Mouse (Mus musculus) intestine, embryonic 15.5 days (tissue): ENCODE measurements around the gene P4ha2. TPM values are rescaled to one million over a fixed set of nuclear protein-coding genes. Genes with fewer than 3 reads are reported as not detected.
"Not testable (repeated sequence)": the region's sequence is repeated elsewhere in the genome, so short reads cannot be mapped to it uniquely, and the experiment has no call there.

Experiments
- ATAC-seq: fragments of 200-750 bp; cut with Nextera tagmentation; 2 replicates; pipeline ENCODE4 v1.8.0; 2017; ENCODE audit warnings: moderate TSS enrichment, moderate library complexity
- H3K27ac ChIP-seq: fragments of 300-500 bp; sonication (generic); 2 replicates; pipeline ENCODE4 v1.5.1; 2015; ENCODE audit warnings: mild to moderate bottlenecking, inconsistent platforms
- H3K27me3 ChIP-seq: fragments of 300-500 bp; sonication (generic); replicated peaks from 2 replicates; pipeline ENCODE4 v1.6.1; 2015; ENCODE audit warnings: inconsistent platforms
- H3K36me3 ChIP-seq: fragments of 300-500 bp; sonication (generic); 2 replicates; pipeline ENCODE4 v1.6.1; 2015; ENCODE audit warnings: inconsistent platforms
- H3K4me1 ChIP-seq: fragments of 300-500 bp; sonication (generic); replicated peaks from 2 replicates; pipeline ENCODE4 v1.6.1; 2015; ENCODE audit warnings: inconsistent platforms
- H3K4me2 ChIP-seq: fragments of 300-500 bp; sonication (generic); replicated peaks from 2 replicates; pipeline ENCODE4 v1.6.1; 2015; ENCODE audit warnings: mild to moderate bottlenecking, inconsistent platforms
- H3K4me3 ChIP-seq: fragments of 300-500 bp; sonication (generic); replicated peaks from 2 replicates; pipeline ENCODE4 v1.5.1; 2015; ENCODE audit warnings: inconsistent platforms
- H3K9ac ChIP-seq: fragments of 300-500 bp; sonication (generic); 2 replicates; pipeline ENCODE4 v1.6.1; 2015; ENCODE audit warnings: inconsistent platforms
- H3K9me3 ChIP-seq: fragments of 300-500 bp; sonication (generic); 2 replicates; pipeline ENCODE4 v1.6.1; 2016; ENCODE audit warnings: inconsistent platforms
- WGBS: fragments of 180-500 bp; shearing (Covaris S2); methylation state at CpG from one replicate; pipeline ENCODE4 v1.1.7; 2015; 5-methylcytosine and 5-hydroxymethylcytosine counted together
- polyA plus RNA-seq: library from polyadenylated mRNA; unstranded; fragments of >200 nt; fragmentation: Nextera tagmentation; extraction: Ambion mirVana; gene quantifications from 2 replicates; pipeline ENCODE4 v1.2.1, GENCODE M21; 2015

P4ha2 gene
- polyA plus RNA-seq, 1 experiment from 2014 or later: 44.8 TPM

DNA sequence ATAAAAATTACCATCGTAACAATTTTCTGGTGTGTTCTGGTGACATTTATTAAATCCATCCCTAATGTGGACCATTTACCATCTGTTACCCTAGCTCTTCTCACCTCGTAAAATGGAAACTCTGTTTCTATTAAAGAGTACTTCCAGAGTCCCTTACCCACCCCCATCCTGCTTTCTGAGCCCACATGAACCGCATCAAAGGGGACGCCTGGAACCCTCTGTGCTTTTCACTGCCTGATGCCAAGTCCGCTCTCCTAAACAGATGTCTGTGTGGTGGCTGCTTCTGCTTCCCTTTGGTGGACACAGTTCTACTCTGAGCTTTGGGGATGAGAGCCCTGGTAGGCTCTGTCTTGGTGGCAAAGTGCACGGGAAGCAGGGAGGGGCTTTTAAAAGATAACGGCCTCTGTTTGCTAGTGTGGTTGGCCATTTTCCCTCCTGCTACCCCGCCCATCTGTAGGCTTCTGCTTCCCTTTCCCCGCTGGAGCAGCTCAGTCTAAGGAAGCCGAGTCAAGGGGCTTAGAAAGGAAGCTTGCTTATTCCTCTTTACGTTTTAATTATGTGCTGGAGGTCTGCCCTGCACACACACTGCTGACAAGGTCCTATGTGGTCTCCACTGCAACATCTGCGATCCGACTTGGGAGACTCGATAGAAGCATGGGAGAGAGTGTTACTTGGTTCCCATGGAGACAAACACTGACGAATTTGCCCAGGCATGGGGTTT lies 26.9 kb downstream of the P4ha2 start:
- Histone ChIP-seq H3K27me3 (no peaks in the 10 kb centered on the region), H3K4me2 (0 out of 2 replicates have a peak overlapping the region, but pooled peaks have one; percentile 17), H3K9me3 (no peaks in the 10 kb centered on the region), H3K36me3 (peaks cover 3% of the 10 kb centered on the region; the same call in 1 of the 2 replicates), H3K4me3 (no peak overlapping the region), H3K4me1 (peaks cover 6% of the 10 kb centered on the region), H3K9ac (0 out of 2 replicates have a peak overlapping the region, but pooled peaks have one; percentile 5), H3K27ac (no peak overlapping the region)
- ATAC-seq: peak; percentile 31; the same call in 1 of the 2 replicates
- 28% methylated on average over 15 of the region's 15 CpGs for WGBS

GRCm38 (mm10) chr11:54127397-54127796 lies 27.5 kb downstream of the P4ha2 start:
- WGBS: 63% methylated on average over 2 of the region's 2 CpGs
- Histone ChIP-seq H3K4me1 (peaks cover 6% of the 10 kb centered on the region), H3K36me3 (peaks cover 3% of the 10 kb centered on the region; the same call in 1 of the 2 replicates), H3K9me3 (no peaks in the 10 kb centered on the region), H3K4me3 (no peak overlapping the region), H3K27ac (no peak overlapping the region), H3K4me2 (no peak overlapping the region), H3K27me3 (no peaks in the 10 kb centered on the region), H3K9ac (no peak overlapping the region)
- no peak for ATAC-seq

DNA sequence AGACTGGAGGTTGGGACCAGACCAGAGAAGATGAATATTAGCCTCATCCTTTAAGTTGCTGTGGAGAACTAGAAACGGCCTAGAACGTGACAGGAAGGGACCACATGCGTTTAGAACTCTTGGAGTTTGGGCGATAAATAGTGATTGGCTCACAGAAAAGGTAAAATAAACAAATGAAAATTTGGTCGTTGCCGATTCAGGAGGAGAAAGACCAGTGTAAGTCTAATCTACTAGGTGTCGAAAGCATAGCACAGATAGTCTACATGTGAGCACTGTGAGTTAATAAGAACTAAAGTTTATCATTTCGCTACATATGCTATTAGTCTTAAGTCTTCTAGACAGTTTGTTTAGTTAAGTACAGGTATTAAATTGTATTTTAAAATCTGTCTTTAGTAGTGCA lies 30.1 kb downstream of the P4ha2 start:
- 77% methylated on average over 8 of the region's 8 CpGs for WGBS

DNA sequence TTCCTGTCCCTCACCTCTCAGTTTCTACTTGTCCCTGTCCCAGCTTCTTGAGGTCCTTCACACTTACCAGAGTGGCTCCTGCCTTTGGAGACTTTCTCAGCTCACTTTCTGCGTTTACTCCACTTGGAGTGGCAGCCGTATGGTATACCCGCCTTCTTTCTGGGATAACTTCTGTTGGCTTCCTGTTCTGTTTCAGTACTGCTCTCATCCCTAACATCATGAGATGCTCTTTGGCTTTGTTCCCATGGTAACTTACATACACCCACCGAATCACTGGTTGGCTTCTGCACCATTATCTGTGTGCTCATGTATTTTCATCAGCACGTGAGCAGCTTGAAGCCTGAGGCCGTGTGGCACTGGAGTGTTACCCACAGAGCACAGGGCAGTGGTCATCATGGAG lies 30.8 kb downstream of the P4ha2 start:
- Histone ChIP-seq H3K4me1 (peaks cover 6% of the 10 kb centered on the region), H3K27me3 (no peaks in the 10 kb centered on the region), H3K27ac (no peak overlapping the region), H3K4me3 (no peak overlapping the region), H3K9me3 (no peaks in the 10 kb centered on the region), H3K9ac (no peak overlapping the region), H3K4me2 (no peak overlapping the region), H3K36me3 (no peaks in the 10 kb centered on the region)
- no peak for ATAC-seq
- WGBS: 84% methylated on average over 6 of the region's 6 CpGs

More for the DNA sequence above, 30.1 kb downstream of the P4ha2 start:
- no peak overlapping the region for H3K27ac ChIP-seq
- H3K4me1 ChIP-seq: peaks cover 6% of the 10 kb centered on the region
- no peak overlapping the region for H3K4me2 ChIP-seq
- H3K9me3 ChIP-seq: no peaks in the 10 kb centered on the region
- no peaks in the 10 kb centered on the region for H3K27me3 ChIP-seq
- H3K9ac ChIP-seq: no peak overlapping the region
- H3K4me3 ChIP-seq: no peak overlapping the region
- no peak for ATAC-seq
- H3K36me3 ChIP-seq: peaks cover 3% of the 10 kb centered on the region; the same call in 1 of the 2 replicates

DNA sequence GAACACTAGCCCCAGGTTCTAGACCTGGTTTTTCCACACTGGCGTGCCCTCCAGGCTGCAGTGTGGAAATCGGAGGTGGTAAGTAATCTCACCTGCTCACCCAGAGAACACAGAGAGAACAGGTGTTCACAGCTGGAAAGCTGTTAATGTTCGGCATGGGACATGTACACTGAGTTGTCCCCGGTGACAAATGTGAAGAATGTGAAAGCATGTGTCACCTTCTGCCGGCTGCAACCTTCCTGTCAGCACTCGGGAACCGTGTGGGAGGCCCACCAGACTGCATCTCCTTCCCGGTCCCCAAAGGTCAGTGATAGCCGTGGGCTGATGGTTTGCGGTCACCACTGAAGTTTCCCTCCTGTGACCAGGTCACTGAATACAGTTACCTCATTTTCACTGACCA lies 32.4 kb downstream of the P4ha2 start:
- Histone ChIP-seq H3K9me3 (no peaks in the 10 kb centered on the region), H3K27ac (no peak overlapping the region), H3K27me3 (no peaks in the 10 kb centered on the region), H3K4me1 (no peaks in the 10 kb centered on the region; the same call in 1 of the 2 replicates), H3K4me3 (no peak overlapping the region), H3K9ac (no peak overlapping the region), H3K36me3 (no peaks in the 10 kb centered on the region), H3K4me2 (no peak overlapping the region)
- no peak for ATAC-seq
- 69% methylated on average over 10 of the region's 10 CpGs for WGBS

GRCm38 (mm10) chr11:54134905-54135304 lies 35.0 kb downstream of the P4ha2 start:
- no peak for ATAC-seq
- Histone ChIP-seq H3K4me1 (no peaks in the 10 kb centered on the region), H3K36me3 (no peaks in the 10 kb centered on the region), H3K27me3 (no peaks in the 10 kb centered on the region), H3K9me3 (no peaks in the 10 kb centered on the region), H3K4me2 (no peak overlapping the region), H3K9ac (no peak overlapping the region), H3K27ac (no peak overlapping the region), H3K4me3 (no peak overlapping the region)
- 79% methylated on average over 6 of the region's 6 CpGs for WGBS

DNA sequence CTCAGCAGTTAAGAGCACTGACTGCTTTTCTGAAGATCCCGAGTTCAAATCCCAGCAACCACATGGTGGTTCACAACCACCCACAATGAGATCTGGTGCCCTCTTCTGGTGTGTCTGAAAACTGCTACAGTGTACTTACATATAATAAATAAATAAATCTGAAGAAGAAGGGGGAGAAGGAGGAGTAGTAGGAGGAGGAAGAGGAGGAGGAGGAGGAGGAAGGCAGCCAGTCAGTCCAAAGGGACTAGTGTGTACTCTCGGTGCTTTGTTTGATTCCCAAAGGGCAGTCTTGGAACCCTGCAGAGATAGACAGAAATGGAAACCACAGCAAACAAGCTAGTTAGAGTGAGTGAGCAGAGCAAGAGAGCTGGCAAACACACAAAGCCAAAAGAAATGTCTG lies 40.3 kb downstream of the P4ha2 start:
- H3K9me3 ChIP-seq, H3K9ac ChIP-seq, H3K4me2 ChIP-seq, H3K4me1 ChIP-seq, H3K36me3 ChIP-seq, H3K27ac ChIP-seq, H3K4me3 ChIP-seq, H3K27me3 ChIP-seq, ATAC-seq: not testable (repeated sequence)
- 51% methylated on average over 2 of the region's 2 CpGs for WGBS

DNA sequence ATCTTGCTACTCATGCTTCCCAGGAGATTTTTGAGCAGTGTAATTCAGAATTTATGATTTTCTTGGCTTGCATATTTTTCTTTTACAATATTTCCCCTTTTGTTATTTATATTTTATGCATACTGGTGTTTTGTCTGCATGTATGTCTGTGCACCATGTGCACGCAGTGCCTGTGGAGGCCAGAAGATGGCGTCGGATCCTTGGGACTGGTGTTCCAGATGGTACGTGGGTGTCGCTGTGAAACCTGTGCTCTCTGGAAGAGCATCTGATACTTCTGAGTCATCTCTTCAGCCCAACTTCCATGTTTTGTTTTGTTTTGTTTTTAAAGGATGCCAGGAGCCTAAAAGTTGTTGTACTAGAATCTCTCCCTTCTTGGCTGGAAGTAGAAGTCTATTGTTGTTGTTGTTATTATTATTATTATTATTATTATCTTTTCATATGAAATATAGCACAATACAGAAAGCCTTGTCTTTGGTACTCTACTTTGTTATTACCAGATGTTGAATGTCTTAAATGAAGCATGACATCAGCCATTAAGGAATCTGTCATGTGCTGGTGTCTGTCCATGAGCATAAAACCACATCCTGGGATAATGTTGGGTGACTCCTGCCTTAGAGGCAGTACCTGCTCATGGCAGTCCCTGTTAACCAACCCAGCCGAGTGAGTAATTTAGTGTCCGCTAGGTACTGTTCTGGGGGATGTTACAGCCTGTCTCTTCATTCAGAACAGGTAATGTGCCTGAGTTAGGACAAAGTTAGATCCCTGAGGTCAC lies 41.5 kb downstream of the P4ha2 start:
- no peaks in the 10 kb centered on the region for H3K9me3 ChIP-seq

GRCm38 (mm10) chr11:54144886-54145285 lies 45.0 kb downstream of the P4ha2 start:
- Histone ChIP-seq H3K4me2 (no peak overlapping the region), H3K4me1 (0 out of 2 replicates have a peak, but pooled peaks cover under 1% of the 10 kb centered on the region), H3K27ac (no peak overlapping the region), H3K4me3 (no peak overlapping the region), H3K9me3 (no peaks in the 10 kb centered on the region), H3K9ac (no peak overlapping the region), H3K27me3 (no peaks in the 10 kb centered on the region), H3K36me3 (no peaks in the 10 kb centered on the region)
- 0 out of 2 replicates have a peak, but pooled peaks have one; percentile 63 for ATAC-seq
- 25% methylated on average over 3 of the region's 3 CpGs for WGBS

More for the DNA sequence above, 41.5 kb downstream of the P4ha2 start:
- no peaks in the 10 kb centered on the region for H3K4me1 ChIP-seq
- H3K27ac ChIP-seq: no peak overlapping the region
- H3K4me3 ChIP-seq: no peak overlapping the region
- WGBS: 87% methylated on average over 7 of the region's 7 CpGs
- H3K9ac ChIP-seq: no peak overlapping the region
- ATAC-seq: no peak
- H3K36me3 ChIP-seq: no peaks in the 10 kb centered on the region
- H3K27me3 ChIP-seq: no peaks in the 10 kb centered on the region
- no peak overlapping the region for H3K4me2 ChIP-seq

DNA sequence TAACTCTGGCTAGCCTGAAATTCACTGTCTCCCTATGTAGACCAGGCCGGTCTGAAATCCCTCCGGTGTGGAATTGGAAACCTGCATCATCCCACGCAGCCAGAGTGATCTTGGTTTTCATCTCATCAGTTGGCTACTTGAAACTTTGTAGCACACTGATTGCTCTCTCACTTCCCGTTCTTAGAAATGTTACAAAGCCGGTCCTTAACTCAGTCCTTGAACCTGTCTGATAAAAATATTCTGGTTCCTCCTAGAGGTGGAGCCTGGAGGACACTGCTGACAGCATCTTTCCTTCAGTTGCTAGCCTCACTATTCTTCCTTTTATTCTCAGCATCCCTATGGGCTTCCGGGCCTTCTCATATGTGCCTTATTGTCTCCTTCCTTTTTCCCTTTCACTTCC lies 46.1 kb downstream of the P4ha2 start:
- no peak overlapping the region for H3K9ac ChIP-seq
- H3K36me3 ChIP-seq: no peaks in the 10 kb centered on the region
- no peaks in the 10 kb centered on the region for H3K27me3 ChIP-seq
- H3K4me1 ChIP-seq: peaks cover 5% of the 10 kb centered on the region; the same call in 1 of the 2 replicates
- no peaks in the 10 kb centered on the region for H3K9me3 ChIP-seq
- 89% methylated on average over 6 of the region's 6 CpGs for WGBS
- no peak overlapping the region for H3K4me2 ChIP-seq
- H3K4me3 ChIP-seq: no peak overlapping the region
- ATAC-seq: no peak
- H3K27ac ChIP-seq: no peak overlapping the region

DNA sequence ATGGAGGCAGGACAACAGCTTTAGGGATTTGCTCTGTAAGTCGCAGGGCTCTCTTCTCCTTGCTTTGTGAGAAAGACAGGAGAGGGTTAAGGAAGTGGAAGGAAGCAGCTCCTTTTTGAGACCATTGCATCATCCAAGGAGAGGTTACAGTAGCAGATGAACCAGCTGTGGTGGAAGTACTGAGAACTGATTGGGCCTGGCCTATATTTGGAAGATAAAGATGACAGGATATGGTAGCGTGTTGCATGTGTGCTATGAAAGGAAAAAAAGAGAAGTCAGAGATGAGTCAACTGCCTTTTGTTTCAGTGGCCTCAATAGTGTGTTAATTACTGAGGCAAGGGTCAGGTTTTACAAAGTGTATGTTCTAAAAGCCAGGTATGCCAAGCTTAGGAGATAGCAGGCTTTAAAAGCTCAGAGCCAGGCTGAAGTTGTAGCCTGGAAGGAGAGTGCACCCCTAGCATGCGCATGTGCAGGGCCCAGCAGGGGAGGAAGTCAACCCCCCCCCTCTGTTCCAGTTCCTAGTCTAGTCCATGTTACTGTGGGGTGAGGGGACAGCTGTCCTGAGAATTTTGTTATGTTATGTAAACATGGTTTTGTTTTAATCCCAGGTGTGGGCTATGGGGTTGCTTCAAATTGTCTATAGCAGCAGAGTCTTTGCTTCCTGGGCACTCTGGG lies 50.0 kb downstream of the P4ha2 start:
- no peak overlapping the region for H3K4me2 ChIP-seq
- H3K36me3 ChIP-seq: no peaks in the 10 kb centered on the region
- H3K9me3 ChIP-seq: no peaks in the 10 kb centered on the region
- H3K4me1 ChIP-seq: peaks cover 5% of the 10 kb centered on the region; the same call in 1 of the 2 replicates
- no peak overlapping the region for H3K9ac ChIP-seq
- H3K27ac ChIP-seq: no peak overlapping the region
- no peaks in the 10 kb centered on the region for H3K27me3 ChIP-seq
- no peak for ATAC-seq
- H3K4me3 ChIP-seq: no peak overlapping the region
- 68% methylated on average over 3 of the region's 3 CpGs for WGBS

DNA sequence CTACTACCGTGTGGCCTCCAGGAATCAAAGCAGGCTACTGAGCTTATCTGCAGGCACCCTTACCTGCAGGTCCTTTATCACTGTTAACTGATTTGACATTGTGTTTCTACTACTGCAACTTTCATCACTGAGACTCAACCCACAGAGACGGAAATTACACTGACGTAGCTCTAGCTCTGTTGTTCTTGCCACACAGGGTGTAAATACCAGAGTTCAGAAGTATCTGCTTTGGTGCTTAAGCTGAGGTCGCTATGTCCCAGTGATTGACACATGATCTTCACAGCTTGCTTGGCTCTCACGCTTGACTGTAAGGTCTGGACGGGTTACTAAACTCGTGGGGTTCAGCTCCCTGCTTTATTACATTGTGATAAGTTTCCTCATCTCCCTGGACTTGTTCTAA lies 51.2 kb downstream of the P4ha2 start:
- ATAC-seq: peak; percentile 36; the same call in 1 of the 2 replicates
- 51% methylated on average over 7 of the region's 7 CpGs for whole genome bisulfite sequencing
- Histone ChIP-seq H3K27me3 (no peaks in the 10 kb centered on the region), H3K9ac (no peak overlapping the region), H3K4me2 (no peak overlapping the region), H3K27ac (no peak overlapping the region), H3K4me1 (peaks cover 5% of the 10 kb centered on the region; the same call in 1 of the 2 replicates), H3K36me3 (no peaks in the 10 kb centered on the region), H3K4me3 (no peak overlapping the region), H3K9me3 (no peaks in the 10 kb centered on the region)
